Mouse (Mus musculus) lung, embryonic 14.5 days (tissue): ENCODE results near the gene Ptprd. TPM values are rescaled to one million over a fixed set of nuclear protein-coding genes. Genes with fewer than 3 reads are reported as not detected.

Experiments used
- ATAC-seq: fragments of 200-750 bp; cut with Nextera tagmentation; 2 replicates; pipeline ENCODE4 v1.8.0; 2017; ENCODE audit warnings: mild to moderate bottlenecking, moderate TSS enrichment, moderate library complexity; ENCODE audit not compliant: insufficient read depth
- DNase-seq: peaks from one replicate; pipeline ENCODE4 v3.0.0-alpha.2; 2015
- H3K27ac ChIP-seq: fragments of 300-500 bp; sonication (generic); 2 replicates; pipeline ENCODE4 v1.5.1; 2014; ENCODE audit warnings: low read depth, mild to moderate bottlenecking, moderate library complexity
- H3K27me3 ChIP-seq: fragments of 300-500 bp; sonication (generic); 2 replicates; pipeline ENCODE4 v1.6.1; 2014; ENCODE audit warnings: low read length, control low read depth; ENCODE audit not compliant: insufficient read depth
- H3K36me3 ChIP-seq: fragments of 300-500 bp; sonication (generic); 2 replicates; pipeline ENCODE4 v1.6.1; 2014; ENCODE audit warnings: control low read depth; ENCODE audit not compliant: insufficient read depth
- H3K4me1 ChIP-seq: fragments of 300-500 bp; sonication (generic); 2 replicates; pipeline ENCODE4 v1.6.1; 2014; ENCODE audit warnings: antibody characterized with exemption, control low read depth; ENCODE audit not compliant: insufficient read depth
- H3K4me2 ChIP-seq: fragments of 300-500 bp; sonication (generic); 2 replicates; pipeline ENCODE4 v1.6.1; 2014; ENCODE audit warnings: mild to moderate bottlenecking
- H3K4me3 ChIP-seq: fragments of 300-500 bp; sonication (generic); 2 replicates; pipeline ENCODE4 v1.5.1; 2014; ENCODE audit warnings: low read depth, low read length
- H3K9ac ChIP-seq: fragments of 300-500 bp; sonication (generic); 2 replicates; pipeline ENCODE4 v1.6.1; 2014
- H3K9me3 ChIP-seq: fragments of 300-500 bp; sonication (generic); 2 replicates; pipeline ENCODE4 v1.6.1; 2016; ENCODE audit warnings: low read depth, low read length, control low read depth
- CTCF ChIP-seq: IDR thresholded peaks from 2 replicates; pipeline ENCODE4 v1.5.1; 2016; ENCODE audit warnings: antibody characterized with exemption, low read depth
- WGBS: fragments of 180-500 bp; shearing (Covaris S2); extraction: QIAGEN DNeasy Blood & Tissue Kit; methylation state at CpG from one replicate; pipeline ENCODE4 v1.1.7; 2014; 5-methylcytosine and 5-hydroxymethylcytosine counted together
- polyA plus RNA-seq: library from polyadenylated mRNA; unstranded; fragments of >200 nt; fragmentation: Nextera tagmentation; extraction: Ambion mirVana; gene quantifications from 2 replicates; pipeline ENCODE4 v1.2.1, GENCODE M21; 2014

The Ptprd gene
- 24.3 and 25.3 TPM in 2 replicates for polyA plus RNA-seq

DNA sequence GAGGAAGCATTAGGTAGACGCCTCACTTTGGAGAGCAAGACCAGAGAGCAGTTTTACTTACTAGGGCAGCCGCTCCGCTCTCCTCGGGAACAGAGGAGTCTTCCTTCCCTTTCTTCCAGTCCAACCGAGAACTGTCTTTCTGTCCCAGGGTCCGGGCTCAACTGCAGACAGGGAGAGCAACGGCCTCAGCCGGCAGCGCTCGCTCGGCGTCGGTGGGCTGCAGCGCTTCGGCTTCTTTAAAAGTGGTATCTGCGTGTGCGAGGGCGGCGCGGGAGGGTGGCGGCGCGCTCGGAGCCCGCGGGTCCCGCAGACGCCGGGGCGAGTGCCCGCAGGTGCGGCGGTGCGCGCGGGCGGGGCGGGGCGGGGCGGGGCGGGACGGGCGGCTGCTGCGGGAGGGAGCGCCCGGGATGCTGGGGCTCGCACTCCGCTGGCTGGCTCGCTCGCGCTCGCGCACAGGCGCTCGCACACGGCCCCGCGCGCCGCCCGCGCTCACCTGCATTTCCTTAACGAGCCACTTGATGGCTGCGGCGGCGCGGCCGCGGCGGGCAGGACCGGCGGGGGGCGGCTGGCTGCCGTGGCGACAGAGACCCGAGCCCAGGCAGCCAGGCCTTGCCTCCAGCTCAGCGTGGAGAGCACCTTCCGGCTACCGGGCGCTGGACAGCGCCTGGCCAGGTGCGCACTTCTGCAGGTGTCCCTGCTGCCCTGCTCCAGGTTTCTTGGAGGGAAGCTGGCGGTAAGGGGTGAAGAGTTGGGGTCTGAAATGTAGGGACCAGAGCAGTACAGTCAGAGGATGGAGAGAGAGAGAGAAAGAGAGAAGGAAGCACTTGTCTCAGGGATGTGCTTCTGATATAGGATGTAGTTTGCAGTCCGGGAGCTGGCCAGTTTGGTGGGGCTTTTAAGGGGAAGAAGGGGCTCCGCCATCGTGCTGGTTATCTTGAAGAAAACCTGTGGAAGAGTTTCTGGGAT is at the start of gene Ptprd:
Ptprd (minus strand) TSS at position 433 of the 966 bp plus-strand sequence.
- TF ChIP-seq CTCF = no peak
- DNase-seq = peak; percentile 55
- H3K4me2 ChIP-seq = peak within 1 kb of the TSS; percentile 75
- no peaks in the 10 kb centered on the region for H3K36me3 ChIP-seq
- H3K9me3 ChIP-seq = no peaks in the 10 kb centered on the region
- peaks cover 9% of the 10 kb centered on the region for H3K27me3 ChIP-seq
- ATAC-seq = peak; percentile 89
- H3K4me1 ChIP-seq = no peaks in the 10 kb centered on the region
- H3K4me3 ChIP-seq = peak within 1 kb of the TSS; percentile 41
- no peak within 1 kb of the TSS for H3K27ac ChIP-seq
- WGBS = under 1% methylated on average over 79 of the region's 86 CpGs
- H3K9ac ChIP-seq = peak within 1 kb of the TSS; percentile 20; the same call in 1 of the 2 replicates

DNA sequence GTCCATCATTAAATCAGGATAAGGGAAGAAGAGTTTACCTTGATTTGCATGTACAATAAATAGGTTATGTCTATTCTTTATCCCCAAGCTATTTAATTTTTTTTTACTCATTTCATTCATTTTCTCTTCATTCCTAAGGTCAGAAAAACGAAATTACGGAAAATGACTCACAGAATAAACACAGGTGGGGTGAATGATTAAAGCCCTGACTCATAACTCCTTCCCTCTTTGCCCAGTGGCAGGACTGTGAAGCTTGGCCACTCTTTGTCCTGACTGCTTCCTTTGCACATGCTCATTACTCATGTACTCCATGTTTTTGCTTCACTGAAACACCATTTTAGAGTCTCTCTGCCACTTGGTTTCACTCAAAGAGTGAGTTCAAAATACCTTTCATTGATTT is 24.1 kb upstream of the Ptprd start:
- H3K27me3 ChIP-seq = no peaks in the 10 kb centered on the region
- no peak overlapping the region for H3K4me2 ChIP-seq
- WGBS = 72% methylated on average over 2 of the region's 2 CpGs
- no peak overlapping the region for H3K4me3 ChIP-seq
- no peaks in the 10 kb centered on the region for H3K36me3 ChIP-seq
- no peak overlapping the region for H3K9ac ChIP-seq
- H3K9me3 ChIP-seq = no peaks in the 10 kb centered on the region
- H3K27ac ChIP-seq = no peak overlapping the region
- DNase-seq (no peak), ATAC-seq (no peak)
- no peaks in the 10 kb centered on the region for H3K4me1 ChIP-seq
- no peak for TF ChIP-seq CTCF

DNA sequence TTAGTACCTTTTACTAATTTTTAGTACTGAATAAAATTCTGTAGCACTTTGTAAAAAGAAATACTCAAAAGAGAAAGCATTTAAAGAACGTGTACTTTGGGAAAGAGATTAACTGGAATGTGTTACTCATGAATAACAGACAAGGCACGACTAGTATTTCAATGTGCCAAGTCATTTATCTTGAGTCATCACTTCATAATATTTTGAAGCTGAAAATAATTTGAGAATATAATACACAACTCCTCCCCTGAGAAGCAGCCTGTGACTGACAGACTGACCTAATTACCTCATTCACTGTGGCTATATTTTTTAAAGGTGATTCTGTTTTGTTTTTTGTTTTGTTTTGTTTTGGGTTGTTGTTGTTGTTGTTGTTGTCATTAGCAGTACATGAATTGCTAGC is 23.6 kb upstream of the Ptprd start:
- DNase-seq (no peak), ATAC-seq (no peak)
- Histone ChIP-seq H3K9me3 (no peaks in the 10 kb centered on the region), H3K36me3 (no peaks in the 10 kb centered on the region), H3K27ac (no peak overlapping the region), H3K9ac (no peak overlapping the region), H3K4me2 (no peak overlapping the region), H3K27me3 (no peaks in the 10 kb centered on the region), H3K4me1 (no peaks in the 10 kb centered on the region), H3K4me3 (no peak overlapping the region)
- TF ChIP-seq CTCF = no peak
- WGBS = 41% methylated on average over 2 of the region's 2 CpGs

DNA sequence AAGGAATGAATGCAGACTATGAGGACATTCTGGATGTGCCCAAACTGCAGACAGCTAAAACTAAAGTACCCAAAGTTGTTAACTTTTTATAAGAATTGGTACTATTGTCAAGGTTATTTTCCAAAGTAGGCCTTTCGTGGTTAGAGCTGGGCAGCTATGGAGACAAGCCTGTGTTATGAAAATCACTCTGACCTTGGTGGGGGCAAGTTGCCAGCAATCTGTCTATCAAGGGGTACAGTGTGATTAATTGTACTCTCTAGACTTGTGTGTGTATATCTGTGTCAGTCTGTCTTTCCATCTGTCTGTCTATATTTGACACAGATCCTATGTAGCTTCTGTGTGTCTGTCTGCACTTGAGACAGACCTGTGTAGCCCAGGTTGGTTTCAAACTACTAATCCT is 22.9 kb upstream of the Ptprd start:
- H3K27ac ChIP-seq = no peak overlapping the region
- DNase-seq (no peak), ATAC-seq (no peak)
- H3K27me3 ChIP-seq = no peaks in the 10 kb centered on the region
- no peak overlapping the region for H3K4me3 ChIP-seq
- no peak for TF ChIP-seq CTCF
- H3K36me3 ChIP-seq = no peaks in the 10 kb centered on the region
- H3K9me3 ChIP-seq = no peaks in the 10 kb centered on the region
- no peak overlapping the region for H3K4me2 ChIP-seq
- no peaks in the 10 kb centered on the region for H3K4me1 ChIP-seq
- no peak overlapping the region for H3K9ac ChIP-seq
- 82% methylated on average over 1 of the region's 1 CpGs for WGBS

DNA sequence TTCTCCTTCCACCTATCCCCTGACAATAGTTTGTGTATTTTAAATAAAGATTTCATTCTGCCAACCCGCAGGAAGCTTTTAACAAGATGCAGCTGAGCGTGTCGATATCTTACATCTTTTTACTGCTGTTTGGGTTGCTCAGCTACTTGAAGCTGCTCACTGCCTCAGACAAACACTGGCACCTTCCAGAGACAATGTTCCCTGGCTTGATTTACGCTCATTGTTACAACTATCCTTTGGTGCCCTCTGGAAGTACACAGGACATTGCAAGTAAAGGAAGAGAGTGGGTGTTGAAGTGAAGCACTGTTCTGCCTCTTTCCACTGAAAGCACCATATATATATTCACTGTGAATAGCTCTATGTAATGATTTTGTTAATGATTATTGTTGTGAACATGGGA is 2.2 kb upstream of the Ptprd start:
- no peaks in the 10 kb centered on the region for H3K4me1 ChIP-seq
- DNase-seq (no peak), ATAC-seq (no peak)
- H3K9ac ChIP-seq = no peak overlapping the region
- no peak for TF ChIP-seq CTCF
- no peak overlapping the region for H3K27ac ChIP-seq
- no peaks in the 10 kb centered on the region for H3K36me3 ChIP-seq
- no peak overlapping the region for H3K4me3 ChIP-seq
- no peaks in the 10 kb centered on the region for H3K9me3 ChIP-seq
- 71% methylated on average over 4 of the region's 4 CpGs for WGBS
- H3K27me3 ChIP-seq = peaks cover 9% of the 10 kb centered on the region
- H3K4me2 ChIP-seq = no peak overlapping the region

DNA sequence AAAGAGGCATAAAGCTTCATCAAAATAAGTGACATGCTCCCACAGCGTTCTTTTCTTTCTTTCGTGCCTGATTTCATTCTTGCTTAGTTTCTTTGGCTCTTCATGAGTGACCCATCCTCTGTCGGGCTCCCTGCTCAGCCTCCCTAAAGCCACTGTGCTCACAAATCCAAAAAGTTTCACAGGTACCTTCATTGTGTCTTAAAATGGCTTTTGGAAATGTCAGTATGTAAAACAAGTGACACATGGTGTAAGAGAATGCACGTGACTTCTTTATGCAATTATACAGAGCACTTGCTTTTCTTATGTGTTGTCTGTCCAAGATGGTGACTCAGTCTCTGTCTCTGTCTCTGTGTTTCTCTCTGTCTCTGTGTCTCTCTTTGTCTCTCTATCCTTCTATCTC is 1.2 kb upstream of the Ptprd start:
- no peak overlapping the region for H3K27ac ChIP-seq
- H3K9me3 ChIP-seq = no peaks in the 10 kb centered on the region
- H3K36me3 ChIP-seq = no peaks in the 10 kb centered on the region
- H3K4me2 ChIP-seq = no peak overlapping the region
- no peak for DNase-seq
- H3K9ac ChIP-seq = no peak overlapping the region
- ATAC-seq = no peak
- H3K4me3 ChIP-seq = no peak overlapping the region
- no peaks in the 10 kb centered on the region for H3K4me1 ChIP-seq
- 68% methylated on average over 4 of the region's 4 CpGs for WGBS
- H3K27me3 ChIP-seq = peaks cover 9% of the 10 kb centered on the region
- TF ChIP-seq CTCF = no peak

DNA sequence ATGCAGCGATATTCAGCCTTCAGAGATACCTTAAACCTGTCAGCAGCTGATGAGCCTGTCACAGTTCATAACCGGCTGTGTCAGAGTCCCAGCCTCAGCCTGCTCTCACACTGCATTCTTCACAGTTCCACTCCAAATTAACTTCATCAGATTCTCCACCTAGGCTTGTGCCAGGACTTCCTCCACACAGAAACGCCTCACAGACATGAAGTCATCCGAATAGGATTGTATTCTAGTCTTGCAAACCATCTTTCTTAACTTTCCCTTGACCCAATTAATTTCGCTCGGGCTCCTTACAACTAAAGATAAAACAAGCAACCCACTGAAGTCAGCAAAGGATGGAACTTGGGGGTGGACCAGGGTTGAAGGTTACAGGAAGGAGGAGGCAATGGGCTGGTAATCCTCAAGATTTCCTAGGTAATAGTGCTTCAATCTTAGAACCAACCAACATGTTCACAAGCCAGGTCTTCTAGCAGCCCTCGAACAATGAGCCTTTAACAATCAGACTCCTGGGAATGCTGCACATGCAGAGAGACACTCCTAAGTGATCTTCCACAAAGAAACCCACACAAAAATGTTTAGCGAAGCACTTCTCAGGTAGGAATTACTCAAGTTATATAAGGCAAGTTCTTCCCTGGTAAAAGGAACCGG is 758 bp downstream of the Ptprd start:
- Histone ChIP-seq H3K9ac (no peak overlapping the region), H3K4me1 (no peaks in the 10 kb centered on the region), H3K9me3 (no peaks in the 10 kb centered on the region), H3K27me3 (peaks cover 9% of the 10 kb centered on the region), H3K27ac (no peak overlapping the region), H3K4me2 (peak overlapping the region; percentile 75), H3K36me3 (no peaks in the 10 kb centered on the region), H3K4me3 (peak overlapping the region; percentile 41)
- ATAC-seq (no peak), DNase-seq (no peak)
- no peak for TF ChIP-seq CTCF
- WGBS = 31% methylated on average over 9 of the region's 9 CpGs
